Mouse (Mus musculus) kidney, embryonic 16.5 days (tissue): ENCODE data around the gene Fam229b. TPM values are rescaled to one million over a fixed set of nuclear protein-coding genes. Genes with fewer than 3 reads are reported as not detected.

Experiments
- ATAC-seq: fragments of 200-750 bp; cut with Nextera tagmentation; 2 replicates; pipeline ENCODE4 v1.8.0; 2017; ENCODE audit warnings: moderate TSS enrichment; ENCODE audit not compliant: low FRiP score, low TSS enrichment
- H3K27ac ChIP-seq: fragments of 300-500 bp; sonication (generic); 2 replicates; pipeline ENCODE4 v1.5.1; 2014; ENCODE audit warnings: low read length
- H3K27me3 ChIP-seq: fragments of 300-500 bp; sonication (generic); 2 replicates; pipeline ENCODE4 v1.6.1; 2014; ENCODE audit warnings: low read length, control low read depth, mixed read lengths; ENCODE audit not compliant: insufficient read depth
- H3K36me3 ChIP-seq: fragments of 300-500 bp; sonication (generic); 2 replicates; pipeline ENCODE4 v1.6.1; 2014; ENCODE audit warnings: low read length, control low read depth, mixed read lengths; ENCODE audit not compliant: insufficient read depth
- H3K4me1 ChIP-seq: fragments of 300-500 bp; sonication (generic); 2 replicates; pipeline ENCODE4 v1.6.1; 2014; ENCODE audit warnings: low read length, control low read depth, mixed read lengths; ENCODE audit not compliant: insufficient read depth
- H3K4me2 ChIP-seq: fragments of 300-500 bp; sonication (generic); replicated peaks from 2 replicates; pipeline ENCODE4 v1.6.1; 2014; ENCODE audit warnings: low read depth, low read length
- H3K4me3 ChIP-seq: fragments of 300-500 bp; sonication (generic); 2 replicates; pipeline ENCODE4 v1.5.1; 2014; ENCODE audit warnings: mild to moderate bottlenecking, low read length
- H3K9ac ChIP-seq: fragments of 300-500 bp; sonication (generic); replicated peaks from 2 replicates; pipeline ENCODE4 v1.6.1; 2014; ENCODE audit warnings: low read length
- H3K9me3 ChIP-seq: fragments of 300-500 bp; sonication (generic); 2 replicates; pipeline ENCODE4 v1.6.1; 2016; ENCODE audit warnings: low read length, control low read depth
- WGBS: fragments of 180-500 bp; shearing (Covaris S2); extraction: QIAGEN DNeasy Blood & Tissue Kit; methylation state at CpG from one replicate; pipeline ENCODE4 v1.1.7; 2014; 5-methylcytosine and 5-hydroxymethylcytosine counted together
- polyA plus RNA-seq: library from polyadenylated mRNA; unstranded; fragments of >200 nt; fragmentation: Nextera tagmentation; extraction: Ambion mirVana; gene quantifications from 2 replicates; pipeline ENCODE4 v1.2.1, GENCODE M21; 2015

Fam229b gene
- polyA plus RNA-seq, result 10.5 and 13.0 TPM in 2 replicates

GRCm38 (mm10) chr10:39133462-39134310 is at the start of gene Fam229b, which contains the start of gene Tube1:
Gene Fam229b, minus strand, starts transcription at chr10:39133914.
Gene Tube1, plus strand, starts transcription at chr10:39133976.
- Histone ChIP-seq H3K27me3 (no peaks in the 10 kb centered on the region), H3K4me1 (peaks cover 6% of the 10 kb centered on the region), H3K27ac (0 out of 2 replicates have a peak within 1 kb of the TSS, but pooled peaks have one; percentile 29), H3K9ac (peak within 1 kb of the TSS; percentile 79), H3K36me3 (peaks cover 10% of the 10 kb centered on the region; the same call in 1 of the 2 replicates), H3K9me3 (no peaks in the 10 kb centered on the region), H3K4me3 (peak within 1 kb of the TSS; percentile 76), H3K4me2 (peak within 1 kb of the TSS; percentile 86)
- peak; percentile 96 for ATAC-seq
- WGBS, result 5% methylated on average over 47 of the region's 47 CpGs

- Histone ChIP-seq H3K36me3 (no peaks in the 10 kb centered on the region), H3K9ac (no peak overlapping the region), H3K4me2 (no peak overlapping the region), H3K27ac (no peak overlapping the region), H3K4me3 (no peak overlapping the region), H3K9me3 (peaks cover 9% of the 10 kb centered on the region; the same call in 1 of the 2 replicates), H3K4me1 (peaks cover 11% of the 10 kb centered on the region; the same call in 1 of the 2 replicates), H3K27me3 (no peaks in the 10 kb centered on the region)
- no peak for ATAC-seq
- 79% methylated on average over 5 of the region's 5 CpGs for WGBS
Measured at GRCm38 (mm10) chr10:39176981-39177380, 43.3 kb upstream of the Fam229b start.

GRCm38 (mm10) chr10:39173077-39173476 is 39.4 kb upstream of the Fam229b start:
- H3K4me1 ChIP-seq, result peaks cover 19% of the 10 kb centered on the region; the same call in 1 of the 2 replicates
- peaks cover 7% of the 10 kb centered on the region; the same call in 1 of the 2 replicates for H3K9me3 ChIP-seq
- H3K4me3 ChIP-seq, result peak overlapping the region; percentile 19
- WGBS, result 26% methylated on average over 13 of the region's 13 CpGs
- H3K9ac ChIP-seq, result peak overlapping the region; percentile 28
- H3K36me3 ChIP-seq, result no peaks in the 10 kb centered on the region
- H3K27me3 ChIP-seq, result no peaks in the 10 kb centered on the region
- ATAC-seq, result no peak
- peak overlapping the region; percentile 75 for H3K27ac ChIP-seq
- peak overlapping the region; percentile 80 for H3K4me2 ChIP-seq

DNA sequence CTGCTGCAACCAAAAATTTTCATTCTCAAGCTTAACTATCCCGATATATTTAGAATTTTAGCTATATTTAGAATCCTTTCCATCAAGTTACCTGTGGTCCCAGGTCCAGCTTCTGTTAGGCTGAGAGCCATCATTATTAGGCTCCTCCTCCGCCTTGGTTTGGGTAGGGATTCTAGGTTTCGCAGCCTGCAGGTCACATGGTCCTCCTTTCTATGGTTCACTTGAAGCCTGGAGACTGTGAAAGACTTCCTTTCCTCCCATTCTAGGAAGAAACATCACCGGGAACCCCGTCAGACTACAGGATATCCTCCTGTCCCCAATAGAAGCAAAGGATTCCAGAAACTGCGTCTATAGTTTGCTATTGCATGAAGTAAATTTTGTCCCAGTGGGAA is 38.8 kb upstream of the Fam229b start:
- Histone ChIP-seq H3K27me3 (no peaks in the 10 kb centered on the region), H3K4me3 (peak overlapping the region; percentile 19; the same call in 1 of the 2 replicates), H3K36me3 (no peaks in the 10 kb centered on the region), H3K4me2 (peak overlapping the region; percentile 80), H3K9me3 (peaks cover 2% of the 10 kb centered on the region; the same call in 1 of the 2 replicates), H3K4me1 (peaks cover 19% of the 10 kb centered on the region; the same call in 1 of the 2 replicates), H3K9ac (peak overlapping the region; percentile 28; the same call in 1 of the 2 replicates), H3K27ac (peak overlapping the region; percentile 75)
- ATAC-seq, result no peak
- 75% methylated on average over 6 of the region's 6 CpGs for WGBS

GRCm38 (mm10) chr10:39171603-39172539 is 38.2 kb upstream of the Fam229b start:
- ATAC-seq, result peak; percentile 53; the same call in 1 of the 2 replicates
- Histone ChIP-seq H3K9ac (peak overlapping the region; percentile 60), H3K27me3 (no peaks in the 10 kb centered on the region), H3K36me3 (no peaks in the 10 kb centered on the region), H3K4me2 (peak overlapping the region; percentile 80), H3K9me3 (no peaks in the 10 kb centered on the region), H3K4me3 (peak overlapping the region; percentile 50), H3K27ac (peak overlapping the region; percentile 76), H3K4me1 (peaks cover 19% of the 10 kb centered on the region; the same call in 1 of the 2 replicates)
- WGBS, result 20% methylated on average over 26 of the region's 26 CpGs

DNA sequence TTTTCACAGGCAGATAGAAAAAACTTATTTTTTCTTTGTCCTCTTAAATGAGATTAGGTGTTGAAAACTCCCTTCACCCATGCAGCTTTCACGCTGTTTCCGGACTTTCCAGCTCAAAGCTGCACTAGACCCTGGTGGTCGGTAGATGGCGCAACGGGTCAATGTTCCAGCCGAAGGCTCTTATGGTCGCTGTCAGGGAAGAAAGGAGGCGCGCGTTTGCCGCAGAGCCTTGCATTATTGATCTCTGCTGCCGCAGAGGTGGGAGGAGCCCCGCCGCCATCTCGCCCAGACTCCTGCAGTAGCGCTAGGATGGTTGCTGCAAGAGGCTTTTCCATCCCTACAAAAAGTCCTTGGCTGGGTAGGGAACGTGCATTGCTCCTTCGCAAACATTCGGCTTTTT is 37.4 kb upstream of the Fam229b start:
- ATAC-seq, result peak; percentile 85
- Histone ChIP-seq H3K27me3 (no peaks in the 10 kb centered on the region), H3K27ac (peak overlapping the region; percentile 76), H3K4me3 (peak overlapping the region; percentile 50), H3K9ac (peak overlapping the region; percentile 60), H3K36me3 (no peaks in the 10 kb centered on the region), H3K4me1 (peaks cover 22% of the 10 kb centered on the region; the same call in 1 of the 2 replicates), H3K9me3 (no peaks in the 10 kb centered on the region), H3K4me2 (peak overlapping the region; percentile 80)
- under 1% methylated on average over 19 of the region's 19 CpGs for WGBS

GRCm38 (mm10) chr10:39170706-39171105 is 37.0 kb upstream of the Fam229b start:
- H3K36me3 ChIP-seq, result no peaks in the 10 kb centered on the region
- H3K9ac ChIP-seq, result no peak overlapping the region
- peak overlapping the region; percentile 80 for H3K4me2 ChIP-seq
- no peak overlapping the region for H3K27ac ChIP-seq
- no peaks in the 10 kb centered on the region for H3K27me3 ChIP-seq
- 18% methylated on average over 6 of the region's 6 CpGs for WGBS
- peaks cover 26% of the 10 kb centered on the region; the same call in 1 of the 2 replicates for H3K4me1 ChIP-seq
- ATAC-seq, result no peak
- no peaks in the 10 kb centered on the region for H3K9me3 ChIP-seq
- peak overlapping the region; percentile 50 for H3K4me3 ChIP-seq

DNA sequence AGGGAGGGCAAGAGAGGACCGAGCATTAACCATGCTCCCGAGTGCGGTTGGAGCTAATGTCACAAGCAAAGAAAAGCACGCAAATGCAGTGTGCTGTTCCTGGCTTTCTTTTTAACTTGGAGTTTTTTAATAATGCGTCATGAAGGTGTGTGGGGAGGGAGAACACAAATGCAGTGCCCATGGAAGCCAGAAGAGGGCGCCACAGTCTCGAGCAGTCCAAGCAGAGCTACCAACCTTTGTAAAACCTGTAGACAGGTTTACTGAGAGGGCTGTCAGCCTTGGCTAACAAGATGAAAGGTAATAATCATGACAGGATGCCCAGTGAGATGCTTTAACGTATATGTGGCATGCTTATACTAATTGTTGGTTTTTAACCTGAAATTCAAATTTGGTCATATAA is 36.5 kb upstream of the Fam229b start:
- 0 out of 2 replicates have a peak overlapping the region, but pooled peaks have one; percentile 5 for H3K9ac ChIP-seq
- H3K4me1 ChIP-seq, result peaks cover 31% of the 10 kb centered on the region; the same call in 1 of the 2 replicates
- no peaks in the 10 kb centered on the region for H3K27me3 ChIP-seq
- peak overlapping the region; percentile 54 for H3K27ac ChIP-seq
- peak; percentile 25; the same call in 1 of the 2 replicates for ATAC-seq
- no peaks in the 10 kb centered on the region for H3K9me3 ChIP-seq
- H3K4me2 ChIP-seq, result peak overlapping the region; percentile 80
- H3K4me3 ChIP-seq, result peak overlapping the region; percentile 28
- H3K36me3 ChIP-seq, result no peaks in the 10 kb centered on the region
- WGBS, result 7% methylated on average over 8 of the region's 8 CpGs

DNA sequence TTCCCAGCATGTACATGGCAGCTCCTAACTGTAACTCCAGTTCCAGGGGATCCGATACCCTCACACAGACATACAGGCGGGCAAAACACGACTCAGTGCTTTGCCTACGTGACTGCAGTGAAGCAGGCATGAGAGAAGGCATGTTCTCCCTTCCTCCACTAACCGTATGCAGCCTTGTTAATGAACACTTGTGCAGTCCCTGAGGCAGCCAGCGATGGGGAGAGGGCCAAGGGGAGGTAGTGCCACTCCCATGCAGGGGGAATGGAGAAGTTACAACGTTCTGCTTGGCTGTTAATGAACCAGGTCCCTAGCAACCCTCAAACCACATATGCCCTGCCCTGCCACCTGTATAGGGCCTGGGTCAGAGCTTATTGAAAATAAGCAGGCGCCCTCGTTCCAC is 35.9 kb upstream of the Fam229b start:
- 42% methylated on average over 9 of the region's 9 CpGs for WGBS
- Histone ChIP-seq H3K27me3 (no peaks in the 10 kb centered on the region), H3K9me3 (no peaks in the 10 kb centered on the region), H3K36me3 (no peaks in the 10 kb centered on the region), H3K4me1 (peaks cover 32% of the 10 kb centered on the region; the same call in 1 of the 2 replicates), H3K4me3 (peak overlapping the region; percentile 28), H3K9ac (0 out of 2 replicates have a peak overlapping the region, but pooled peaks have one; percentile 5), H3K27ac (peak overlapping the region; percentile 54), H3K4me2 (peak overlapping the region; percentile 80)
- peak; percentile 49 for ATAC-seq
